Mouse (Mus musculus) forebrain, embryonic 15.5 days (tissue): ENCODE measurements at regions not wholly inside any gene's neighbourhood (a gene's known extent, or its start where the extent isn't known, plus 50 kb on each side); places are given as distances from the start of the nearest gene placed in this dataset.

Source experiments
- ATAC-seq: fragments of 200-750 bp; cut with Nextera tagmentation; replicated peaks from 2 replicates; pipeline ENCODE4 v1.8.0; 2017; ENCODE audit warnings: mild to moderate bottlenecking, moderate TSS enrichment, moderate library complexity
- H3K27ac ChIP-seq: fragments of 300-500 bp; sonication (generic); replicated peaks from 2 replicates; pipeline ENCODE4 v1.5.1; 2015; ENCODE audit warnings: mild to moderate bottlenecking, inconsistent platforms
- H3K27me3 ChIP-seq: fragments of 300-500 bp; sonication (generic); 2 replicates; pipeline ENCODE4 v1.6.1; 2015; ENCODE audit warnings: inconsistent platforms
- H3K36me3 ChIP-seq: fragments of 300-500 bp; sonication (generic); 2 replicates; pipeline ENCODE4 v1.6.1; 2015; ENCODE audit warnings: mild to moderate bottlenecking, inconsistent platforms
- H3K4me1 ChIP-seq: fragments of 300-500 bp; sonication (generic); 2 replicates; pipeline ENCODE4 v1.6.1; 2015; ENCODE audit warnings: inconsistent platforms
- H3K4me2 ChIP-seq: fragments of 300-500 bp; sonication (generic); replicated peaks from 2 replicates; pipeline ENCODE4 v1.6.1; 2015; ENCODE audit warnings: mild to moderate bottlenecking, inconsistent platforms
- H3K4me3 ChIP-seq: fragments of 300-500 bp; sonication (generic); 2 replicates; pipeline ENCODE4 v1.5.1; 2015; ENCODE audit warnings: mild to moderate bottlenecking, inconsistent platforms
- H3K9ac ChIP-seq: fragments of 300-500 bp; sonication (generic); replicated peaks from 2 replicates; pipeline ENCODE4 v1.6.1; 2015; ENCODE audit warnings: mild to moderate bottlenecking, inconsistent platforms
- H3K9me3 ChIP-seq: fragments of 300-500 bp; sonication (generic); 2 replicates; pipeline ENCODE4 v1.6.1; 2016; ENCODE audit warnings: inconsistent platforms
- WGBS: fragments of 180-500 bp; shearing (Covaris S2); methylation state at CpG from one replicate; pipeline ENCODE4 v1.1.7; 2015; ENCODE audit warnings: mixed read lengths; 5-methylcytosine and 5-hydroxymethylcytosine counted together

DNA sequence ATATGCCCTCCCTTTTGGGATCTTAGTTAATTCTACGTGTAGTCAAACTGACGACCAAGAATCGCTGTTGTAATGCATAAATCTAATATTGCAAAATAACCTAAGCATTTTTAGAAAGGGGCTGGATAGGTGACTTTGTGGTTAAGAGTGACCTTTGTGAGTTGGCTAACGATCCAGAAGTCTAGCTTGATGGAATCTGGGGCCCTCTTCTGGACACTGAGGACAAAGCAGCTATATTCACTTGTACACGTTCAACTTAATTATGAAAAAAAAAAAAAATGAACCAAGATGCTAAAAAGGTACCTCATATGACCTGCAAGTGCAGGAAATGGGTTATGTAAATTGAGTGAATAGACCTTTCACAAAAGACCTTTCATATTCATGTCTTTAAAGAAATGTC, 886.2 kb downstream of the Basp1 start:
- no peak for ATAC-seq
- H3K27ac ChIP-seq, result no peak overlapping the region
- no peak overlapping the region for H3K4me3 ChIP-seq
- no peak overlapping the region for H3K9ac ChIP-seq
- no peaks in the 10 kb centered on the region for H3K4me1 ChIP-seq
- H3K4me2 ChIP-seq, result no peak overlapping the region
- WGBS, result 76% methylated on average over 5 of the region's 5 CpGs
- H3K36me3 ChIP-seq, result no peaks in the 10 kb centered on the region
- no peaks in the 10 kb centered on the region for H3K9me3 ChIP-seq
- no peaks in the 10 kb centered on the region for H3K27me3 ChIP-seq

DNA sequence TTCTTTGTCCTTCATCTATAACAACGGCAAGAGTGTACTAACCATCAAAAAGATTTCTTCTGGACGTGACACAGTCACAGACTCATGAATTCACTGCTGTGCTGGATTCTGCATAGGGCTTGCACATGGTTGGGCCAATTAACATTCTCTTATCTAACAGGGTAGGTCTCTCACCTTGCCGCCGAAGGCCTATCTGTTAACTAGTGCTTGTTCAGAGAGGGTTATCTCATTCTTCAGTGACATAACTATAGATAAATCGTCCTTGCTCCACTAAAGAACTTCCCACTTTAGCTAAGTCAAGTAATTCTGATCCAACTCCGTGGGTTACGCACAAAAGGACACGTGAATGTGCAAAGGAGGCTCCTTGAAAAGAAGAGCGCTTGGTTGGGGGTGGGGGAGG, 899.6 kb downstream of the Basp1 start:
- 86% methylated on average over 9 of the region's 9 CpGs for WGBS
- H3K36me3 ChIP-seq, result no peaks in the 10 kb centered on the region
- H3K9ac ChIP-seq, result no peak overlapping the region
- ATAC-seq, result no peak
- H3K4me3 ChIP-seq, result no peak overlapping the region
- no peaks in the 10 kb centered on the region for H3K27me3 ChIP-seq
- no peak overlapping the region for H3K27ac ChIP-seq
- no peaks in the 10 kb centered on the region for H3K4me1 ChIP-seq
- H3K4me2 ChIP-seq, result no peak overlapping the region
- no peaks in the 10 kb centered on the region for H3K9me3 ChIP-seq

DNA sequence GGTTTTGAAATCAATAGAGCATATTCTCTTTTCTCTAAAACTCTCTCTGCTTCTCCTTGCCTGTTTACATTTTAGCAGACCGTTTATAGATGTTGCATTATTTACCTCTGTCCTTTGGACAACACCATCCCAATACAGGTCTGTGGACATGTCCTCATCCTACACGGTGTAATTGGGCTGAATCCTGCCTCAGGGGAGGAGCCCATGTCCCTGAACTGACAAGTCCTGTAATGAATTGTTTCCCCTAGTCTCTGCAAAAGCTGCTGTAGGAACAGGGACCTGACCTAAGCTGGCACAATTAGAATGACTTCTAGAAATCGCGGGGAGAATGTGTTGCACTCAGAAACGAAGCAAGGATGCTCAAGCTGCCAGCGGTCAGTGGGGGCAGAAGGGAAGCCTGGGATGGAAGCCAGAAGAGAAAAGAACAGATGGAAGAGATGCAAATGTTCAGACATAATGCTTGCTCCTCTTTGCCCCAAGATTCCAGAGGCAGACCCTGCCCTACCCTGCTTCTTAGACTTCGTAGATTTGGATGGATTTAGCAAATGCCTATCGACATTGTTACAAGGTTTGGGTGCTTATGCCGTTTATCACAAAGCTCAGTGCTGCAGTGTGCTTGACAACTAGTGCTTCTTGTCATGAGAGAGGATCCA, 911.5 kb downstream of the Basp1 start:
- peaks cover 2% of the 10 kb centered on the region; the same call in 1 of the 2 replicates for H3K4me1 ChIP-seq
- H3K27me3 ChIP-seq, result no peaks in the 10 kb centered on the region
- no peak overlapping the region for H3K27ac ChIP-seq
- no peak overlapping the region for H3K4me3 ChIP-seq
- H3K36me3 ChIP-seq, result no peaks in the 10 kb centered on the region
- no peaks in the 10 kb centered on the region for H3K9me3 ChIP-seq
- ATAC-seq, result peak; percentile 53
- WGBS, result 59% methylated on average over 9 of the region's 9 CpGs
- H3K4me2 ChIP-seq, result no peak overlapping the region
- H3K9ac ChIP-seq, result no peak overlapping the region

DNA sequence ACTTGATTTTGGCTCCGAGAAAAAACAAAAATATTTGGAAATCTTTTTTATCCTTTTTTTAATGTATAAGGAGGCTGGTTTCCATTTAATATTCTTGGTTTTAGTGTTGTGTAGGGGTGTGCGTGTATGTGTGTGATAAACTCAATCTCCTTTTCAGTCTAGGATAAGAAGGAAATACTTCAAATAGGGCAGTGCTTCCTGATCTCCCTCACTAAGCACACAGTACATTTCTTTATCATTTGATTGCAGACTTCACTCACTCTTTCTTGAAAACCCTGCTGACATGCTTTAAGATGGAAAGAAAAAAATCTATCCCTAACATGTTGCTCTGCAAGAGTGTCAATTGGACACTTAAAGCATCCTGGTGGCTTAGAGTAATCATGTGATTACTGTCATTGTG, 927.3 kb downstream of the Basp1 start:
- no peaks in the 10 kb centered on the region for H3K4me1 ChIP-seq
- H3K27me3 ChIP-seq, result no peaks in the 10 kb centered on the region
- no peak overlapping the region for H3K4me3 ChIP-seq
- H3K36me3 ChIP-seq, result no peaks in the 10 kb centered on the region
- 88% methylated on average over 2 of the region's 2 CpGs for WGBS
- ATAC-seq, result no peak
- H3K9me3 ChIP-seq, result no peaks in the 10 kb centered on the region
- no peak overlapping the region for H3K9ac ChIP-seq
- H3K27ac ChIP-seq, result no peak overlapping the region
- H3K4me2 ChIP-seq, result no peak overlapping the region

DNA sequence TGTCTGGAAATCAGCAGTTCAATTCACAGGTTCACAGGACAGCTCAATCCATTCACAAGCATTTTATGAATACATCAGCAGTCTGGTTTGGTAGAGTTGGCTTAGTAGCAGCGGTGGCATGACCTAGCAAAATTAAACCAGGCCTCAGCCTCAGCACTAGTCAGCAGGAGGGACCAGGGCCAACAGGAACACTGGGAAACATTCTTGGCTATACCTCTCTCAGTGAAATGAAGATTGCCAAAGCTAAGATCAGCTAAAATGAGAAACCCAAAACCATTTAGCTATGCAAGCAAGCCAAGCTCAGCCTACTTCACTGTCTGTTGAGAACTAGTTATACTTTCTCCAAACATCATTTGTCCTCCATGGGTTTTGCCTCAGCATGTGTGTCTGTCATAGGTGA, 945.3 kb downstream of the Basp1 start:
- Histone ChIP-seq H3K27me3 (no peaks in the 10 kb centered on the region), H3K9me3 (no peaks in the 10 kb centered on the region), H3K27ac (no peak overlapping the region), H3K36me3 (no peaks in the 10 kb centered on the region), H3K4me3 (no peak overlapping the region), H3K9ac (no peak overlapping the region), H3K4me1 (no peaks in the 10 kb centered on the region), H3K4me2 (no peak overlapping the region)
- 70% methylated on average over 1 of the region's 1 CpGs for WGBS
- ATAC-seq, result no peak

DNA sequence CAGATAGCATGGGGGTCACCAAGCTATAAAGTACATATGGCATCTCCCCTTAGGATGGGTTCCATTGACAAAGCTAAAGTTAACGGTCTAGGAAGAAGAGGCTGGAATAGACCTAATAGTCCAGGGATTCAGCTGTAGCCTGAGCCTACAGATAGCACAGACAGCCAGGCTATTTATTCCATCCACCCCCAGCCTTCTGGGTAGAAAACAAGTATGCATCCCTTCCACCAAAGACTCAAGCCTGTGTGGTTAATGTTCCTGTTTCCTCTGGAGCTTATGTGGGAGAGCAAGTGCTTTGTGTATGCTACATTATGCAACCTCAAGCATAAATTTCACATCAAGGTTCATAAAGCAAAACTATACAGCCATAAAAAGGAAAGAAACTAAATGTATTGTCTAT, 955.8 kb downstream of the Basp1 start:
- ATAC-seq, result no peak
- Histone ChIP-seq H3K27ac (no peak overlapping the region), H3K4me2 (no peak overlapping the region), H3K9ac (no peak overlapping the region), H3K4me1 (no peaks in the 10 kb centered on the region), H3K9me3 (no peaks in the 10 kb centered on the region), H3K27me3 (no peaks in the 10 kb centered on the region), H3K4me3 (no peak overlapping the region), H3K36me3 (no peaks in the 10 kb centered on the region)
- 94% methylated on average over 1 of the region's 1 CpGs for WGBS

DNA sequence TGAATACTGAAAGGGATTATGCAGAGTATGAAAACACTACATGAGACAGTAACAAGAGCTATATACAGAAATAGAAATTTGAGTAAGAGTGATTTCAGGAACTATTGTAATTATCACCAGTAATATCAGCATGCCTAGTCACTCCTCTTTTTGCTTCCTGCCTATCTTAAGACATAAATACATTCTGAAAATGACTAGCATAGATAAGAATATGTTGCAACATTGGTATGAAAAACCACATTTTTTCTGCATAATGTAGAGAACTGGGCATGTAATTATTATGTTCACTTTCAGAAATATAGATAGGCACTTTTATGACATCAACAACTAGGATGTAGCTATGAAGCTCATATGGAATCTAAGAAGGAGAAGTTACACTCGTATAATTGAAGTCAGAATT, 980.5 kb downstream of the Basp1 start:
- no peaks in the 10 kb centered on the region for H3K27me3 ChIP-seq
- no peaks in the 10 kb centered on the region for H3K36me3 ChIP-seq
- no peak overlapping the region for H3K4me2 ChIP-seq
- H3K4me1 ChIP-seq, result no peaks in the 10 kb centered on the region
- H3K9me3 ChIP-seq, result no peaks in the 10 kb centered on the region
- H3K27ac ChIP-seq, result no peak overlapping the region
- H3K4me3 ChIP-seq, result no peak overlapping the region
- WGBS, result 79% methylated on average over 1 of the region's 1 CpGs
- no peak overlapping the region for H3K9ac ChIP-seq
- ATAC-seq, result no peak

DNA sequence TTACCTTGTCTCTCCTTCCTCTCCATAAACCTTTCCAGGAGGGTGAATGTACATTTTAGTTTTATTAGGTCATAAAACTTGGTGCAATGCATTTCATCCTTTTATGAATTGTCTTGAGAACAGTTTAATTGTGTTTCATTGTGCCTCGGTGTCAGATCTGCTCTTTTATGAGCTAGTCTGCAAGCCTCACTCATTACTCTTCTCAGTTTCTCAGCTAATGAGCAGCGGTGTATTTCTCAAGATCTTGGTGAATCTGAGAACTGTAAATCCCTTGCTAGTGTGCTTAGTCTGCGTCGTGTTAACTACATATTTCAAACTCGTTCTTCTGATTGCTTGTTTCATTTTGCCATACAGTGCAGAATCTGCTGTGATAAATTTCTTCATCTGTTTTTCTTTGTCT, 984.4 kb downstream of the Basp1 start:
- Histone ChIP-seq H3K27ac (no peak overlapping the region), H3K4me2 (no peak overlapping the region), H3K9ac (no peak overlapping the region), H3K36me3 (no peaks in the 10 kb centered on the region), H3K27me3 (no peaks in the 10 kb centered on the region), H3K9me3 (no peaks in the 10 kb centered on the region), H3K4me1 (no peaks in the 10 kb centered on the region), H3K4me3 (no peak overlapping the region)
- no peak for ATAC-seq
- 69% methylated on average over 5 of the region's 5 CpGs for WGBS

DNA sequence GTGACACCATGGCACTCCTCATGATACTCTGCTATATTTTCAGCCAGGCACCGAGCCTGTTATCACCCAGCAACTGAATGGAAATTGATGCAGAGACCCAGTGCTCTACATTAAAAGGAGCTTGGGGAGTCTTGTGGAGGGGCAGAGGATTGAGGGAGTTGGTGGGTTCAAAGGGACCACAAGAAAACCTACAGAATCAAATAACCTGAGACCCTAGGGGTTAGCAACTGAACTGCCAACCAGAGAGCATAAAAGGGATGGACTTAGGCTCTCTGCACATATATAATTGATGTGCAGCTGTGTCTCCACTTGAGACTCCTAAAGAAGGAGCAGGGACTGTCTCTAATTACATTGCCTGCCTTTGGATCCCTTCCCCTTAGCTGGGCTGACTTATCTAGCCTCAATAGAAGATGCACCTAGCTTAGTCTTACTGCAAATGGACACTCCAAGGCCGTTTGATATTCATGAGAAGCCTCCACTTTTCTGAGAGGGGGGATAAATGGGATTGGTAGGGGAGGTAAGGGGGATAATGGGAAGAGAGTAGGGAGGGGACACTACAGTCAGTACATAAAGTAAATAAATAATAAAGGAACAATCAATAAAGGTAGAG, 991.1 kb downstream of the Basp1 start:
- H3K27me3 ChIP-seq, result no peaks in the 10 kb centered on the region
- no peak overlapping the region for H3K4me3 ChIP-seq
- no peaks in the 10 kb centered on the region for H3K9me3 ChIP-seq
- H3K36me3 ChIP-seq, result no peaks in the 10 kb centered on the region
- no peak overlapping the region for H3K27ac ChIP-seq
- no peaks in the 10 kb centered on the region for H3K4me1 ChIP-seq
- WGBS, result 61% methylated on average over 2 of the region's 2 CpGs
- no peak for ATAC-seq
- no peak overlapping the region for H3K9ac ChIP-seq
- H3K4me2 ChIP-seq, result no peak overlapping the region

DNA sequence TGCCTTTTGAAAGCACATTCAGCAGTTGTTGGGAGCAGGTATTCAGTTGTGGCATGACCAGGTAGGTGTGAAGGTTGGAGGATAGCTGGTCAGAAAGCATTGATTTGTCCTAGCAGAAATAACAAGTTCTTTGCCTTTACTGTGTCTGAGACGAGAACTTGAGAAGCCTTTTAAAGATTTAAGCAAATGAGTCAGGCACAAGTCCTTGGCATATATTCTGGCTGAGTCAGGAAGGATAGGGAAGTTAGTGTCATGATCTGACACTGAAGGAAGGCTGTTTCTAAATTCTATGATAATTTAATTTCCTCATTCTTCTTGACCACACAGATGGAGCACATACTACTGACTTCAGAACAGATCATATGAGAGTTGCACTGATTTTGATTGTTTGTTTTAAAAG, 993.8 kb downstream of the Basp1 start:
- H3K9ac ChIP-seq, result no peak overlapping the region
- no peaks in the 10 kb centered on the region for H3K36me3 ChIP-seq
- no peak overlapping the region for H3K4me3 ChIP-seq
- no peaks in the 10 kb centered on the region for H3K4me1 ChIP-seq
- H3K4me2 ChIP-seq, result no peak overlapping the region
- WGBS, result 75% methylated on average over 1 of the region's 1 CpGs
- no peaks in the 10 kb centered on the region for H3K27me3 ChIP-seq
- no peak overlapping the region for H3K27ac ChIP-seq
- ATAC-seq, result no peak
- no peaks in the 10 kb centered on the region for H3K9me3 ChIP-seq

DNA sequence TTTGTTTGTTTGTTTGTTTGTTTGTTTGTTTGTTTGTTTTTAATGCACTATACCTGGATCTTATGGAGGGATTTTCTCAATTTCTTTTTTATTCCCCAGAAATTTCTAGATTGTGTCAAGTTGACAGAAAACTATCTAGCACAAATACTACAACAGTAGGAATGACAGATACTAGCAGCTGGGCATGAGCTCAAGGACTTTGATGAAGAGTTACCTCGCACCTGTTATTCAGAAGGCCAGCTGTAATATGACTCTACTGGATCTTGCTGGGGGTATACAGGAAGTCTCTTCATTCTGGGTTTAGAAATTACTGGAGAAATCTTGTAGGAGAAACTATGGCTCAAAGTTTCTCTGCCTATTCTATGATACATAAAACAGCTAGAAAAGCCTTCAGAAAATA, 994.4 kb downstream of the Basp1 start:
- Histone ChIP-seq H3K4me2 (no peak overlapping the region), H3K9ac (no peak overlapping the region), H3K9me3 (no peaks in the 10 kb centered on the region), H3K36me3 (no peaks in the 10 kb centered on the region), H3K4me1 (no peaks in the 10 kb centered on the region), H3K27me3 (no peaks in the 10 kb centered on the region), H3K27ac (no peak overlapping the region), H3K4me3 (no peak overlapping the region)
- no peak for ATAC-seq
- 87% methylated on average over 1 of the region's 1 CpGs for whole genome bisulfite sequencing

DNA sequence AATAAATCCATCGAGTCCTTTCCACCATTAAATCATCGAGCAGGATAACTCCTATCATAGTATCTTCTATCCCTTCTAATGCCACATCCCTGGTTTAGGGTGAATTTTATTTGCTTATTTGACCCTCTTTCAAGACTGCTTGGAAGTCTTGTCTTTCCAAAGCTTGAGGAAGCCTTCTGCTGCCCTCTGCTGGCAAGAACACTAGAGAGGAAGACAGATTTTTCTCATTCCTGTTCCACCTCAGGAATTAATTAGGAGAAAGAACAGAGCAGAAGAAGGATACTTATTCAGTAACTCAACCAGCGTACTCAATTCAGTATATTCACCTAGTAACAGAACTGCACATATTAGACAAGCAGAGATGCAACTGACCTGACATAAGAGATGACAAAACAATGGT, 1005.9 kb downstream of the Basp1 start:
- H3K4me1 ChIP-seq, result peaks cover 3% of the 10 kb centered on the region
- ATAC-seq, result 0 out of 2 replicates have a peak, but pooled peaks have one; percentile 23
- no peak overlapping the region for H3K4me2 ChIP-seq
- H3K4me3 ChIP-seq, result no peak overlapping the region
- 58% methylated on average over 3 of the region's 3 CpGs for WGBS
- no peak overlapping the region for H3K27ac ChIP-seq
- no peaks in the 10 kb centered on the region for H3K36me3 ChIP-seq
- H3K9me3 ChIP-seq, result no peaks in the 10 kb centered on the region
- no peaks in the 10 kb centered on the region for H3K27me3 ChIP-seq
- H3K9ac ChIP-seq, result no peak overlapping the region

DNA sequence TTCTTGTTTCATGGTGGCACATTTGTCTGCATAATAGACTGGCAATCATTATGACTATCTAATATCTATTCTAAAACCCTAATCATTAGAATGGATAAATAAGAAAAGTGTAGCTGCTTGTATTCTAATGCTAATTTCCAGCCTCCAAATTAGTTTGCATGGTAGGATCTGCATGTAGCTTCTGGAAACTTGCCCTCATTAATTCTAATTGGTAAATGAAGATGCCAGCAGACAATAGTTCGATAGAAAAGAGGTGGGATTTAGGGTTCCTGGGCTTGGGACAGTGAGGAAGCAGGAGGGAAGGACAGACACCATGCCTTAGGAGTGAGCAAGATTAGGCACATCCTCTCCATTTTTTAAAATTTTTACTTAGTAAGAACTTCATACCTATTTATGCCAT, 1008.3 kb downstream of the Basp1 start:
- Histone ChIP-seq H3K9me3 (no peaks in the 10 kb centered on the region), H3K4me3 (no peak overlapping the region), H3K27ac (no peak overlapping the region), H3K9ac (no peak overlapping the region), H3K27me3 (no peaks in the 10 kb centered on the region), H3K4me1 (peaks cover 3% of the 10 kb centered on the region), H3K36me3 (no peaks in the 10 kb centered on the region), H3K4me2 (no peak overlapping the region)
- 0 out of 2 replicates have a peak, but pooled peaks have one; percentile 53 for ATAC-seq
- 16% methylated on average over 1 of the region's 1 CpGs for WGBS
